Mouse (Mus musculus) kidney, adult 9 months (tissue): ENCODE data around the gene Cog3.

ENCODE experiments used
- DNase-seq: peaks from one replicate; pipeline ENCODE4 v3.0.0; 2022

The Cog3 gene

GRCm38 (mm10) chr14:75669085-75669645 lies 85.2 kb downstream of the Cog3 start:
- DNase-seq: peak; percentile 82

- peak; percentile 37 for DNase-seq
Measured at GRCm38 (mm10) chr14:75665430-75666180, 88.7 kb downstream of the Cog3 start.

- DNase-seq: no peak
Measured at GRCm38 (mm10) chr14:75661548-75661947, 92.8 kb downstream of the Cog3 start.

GRCm38 (mm10) chr14:75660936-75661335 lies 93.4 kb downstream of the Cog3 start:
- no peak for DNase-seq
